In the genomic region with DNA sequence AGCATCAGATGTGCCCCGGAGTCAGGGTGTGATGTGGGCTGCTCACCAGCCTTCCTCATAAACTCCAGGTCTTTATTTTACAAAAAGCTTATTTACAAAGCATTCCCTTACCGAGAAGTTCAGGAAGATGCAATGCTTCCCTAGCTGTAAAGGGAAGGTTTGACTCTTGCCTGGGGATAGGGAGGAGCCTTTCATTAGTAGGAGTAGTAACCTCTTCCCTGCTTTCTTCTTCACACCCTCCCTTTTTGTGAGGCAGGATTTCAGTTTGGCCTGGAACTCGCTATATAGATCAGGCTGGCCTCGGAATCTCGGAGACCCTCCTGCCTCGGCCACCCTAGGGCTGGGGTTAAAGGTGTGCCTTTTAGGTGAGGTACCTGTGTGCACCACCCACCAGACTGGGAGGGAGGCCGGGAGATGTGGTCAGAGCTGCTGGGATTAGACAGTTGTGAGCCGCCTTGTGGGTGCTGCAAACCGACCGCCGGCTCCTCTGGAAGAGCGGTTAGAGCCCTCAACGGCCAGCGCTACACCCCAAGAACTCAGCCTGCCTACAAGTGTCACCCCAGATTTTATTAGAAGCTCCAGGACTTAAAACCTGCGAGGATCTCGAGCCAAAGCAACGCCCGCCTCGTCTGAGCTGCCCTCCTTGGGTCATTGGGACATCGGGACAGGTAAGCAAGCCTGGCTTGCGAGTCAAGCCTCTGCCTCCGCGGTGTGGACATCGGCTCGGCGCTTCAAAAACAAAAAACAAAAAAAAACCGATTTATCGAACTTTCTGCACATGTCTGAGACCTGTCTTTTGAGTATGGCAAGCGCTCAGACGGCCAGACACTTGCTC, we compare ENCODE assay signal across 8 mouse cellular contexts. TPM values are rescaled to one million over a fixed set of nuclear protein-coding genes. Genes with fewer than 3 reads are reported as not detected.
A peak's percentile ranks its signal among the peaks of the same experiment; 100 is the strongest.
DNase-seq lines count a peak whose midpoint lies in the region; ATAC-seq lines count a peak whose summit lies in the region.

A gene (plus strand): TSS at position 273 of the 835 bp plus-strand sequence.

- peak within 1 kb of the TSS; percentile 81 for H3K4me3 ChIP-seq in forebrain, embryonic 15.5 days
- H3K4me3 ChIP-seq in midbrain, embryonic 12.5 days, result peak within 1 kb of the TSS; percentile 97

- H3K9me3 ChIP-seq in forebrain, embryonic 15.5 days, result no peaks in the 10 kb centered on the region
- H3K9me3 ChIP-seq in midbrain, embryonic 12.5 days, result no peaks in the 10 kb centered on the region

- ATAC-seq in forebrain, embryonic 15.5 days (replicated peaks), result peak; percentile 6
- ATAC-seq in midbrain, embryonic 12.5 days (ENCODE audit: low FRiP score, low read depth), result peak; percentile 3; the same call in 1 of the 2 replicates

- peaks cover 32% of the 10 kb centered on the region for H3K4me1 ChIP-seq in forebrain, embryonic 15.5 days
- peaks cover 23% of the 10 kb centered on the region for H3K4me1 ChIP-seq in midbrain, embryonic 12.5 days

- peak within 1 kb of the TSS; percentile 88 for H3K4me2 ChIP-seq in forebrain, embryonic 15.5 days (replicated peaks)
- H3K4me2 ChIP-seq in midbrain, embryonic 12.5 days (replicated peaks), result peak within 1 kb of the TSS; percentile 74

- H3K9ac ChIP-seq in forebrain, embryonic 15.5 days (replicated peaks), result peak within 1 kb of the TSS; percentile 80
- peak within 1 kb of the TSS; percentile 99 for H3K9ac ChIP-seq in midbrain, embryonic 12.5 days (replicated peaks)

- WGBS in forebrain, embryonic 15.5 days, result 49% methylated on average over 30 of the region's 30 CpGs
- 47% methylated on average over 30 of the region's 30 CpGs for WGBS in midbrain, embryonic 12.5 days

- H3K27ac ChIP-seq in forebrain, embryonic 15.5 days (replicated peaks), result peak within 1 kb of the TSS; percentile 95
- H3K27ac ChIP-seq in midbrain, embryonic 12.5 days (replicated peaks), result peak within 1 kb of the TSS; percentile 97

- H3K36me3 ChIP-seq in forebrain, embryonic 15.5 days, result no peaks in the 10 kb centered on the region
- H3K36me3 ChIP-seq in midbrain, embryonic 12.5 days, result no peaks in the 10 kb centered on the region

- DNase-seq in right cerebral cortex, adult 18-20 months, result peak; percentile 15
- no peak for DNase-seq in right cerebral cortex, adult 2 months (ENCODE audit: low spot score in 2 of 2)
- peak in 1 of 2 experiments; percentile 5 for DNase-seq in adrenal gland, postnatal 36 days
- no peak for DNase-seq in heart, postnatal 4 days
- DNase-seq in left cerebral cortex, postnatal 10 days (ENCODE audit: extremely low spot score in 1 of 2, low spot score in 2 of 2), result peak in 1 of 2 experiments; percentile 35
- no peak for DNase-seq in B cell, adult 2 months

- H3K27me3 ChIP-seq in forebrain, embryonic 15.5 days, result no peaks in the 10 kb centered on the region
- peaks cover 6% of the 10 kb centered on the region; the same call in 1 of the 2 replicates for H3K27me3 ChIP-seq in midbrain, embryonic 12.5 days

- intact Hi-C loops in left cerebral cortex, postnatal 10 days (cut with DNase I), result no loop called here

RNA-seq across cellular contexts. Expression of the gene that starts here (rescaled TPM):
- 10 to 100 TPM; 50.8 to 54.2 TPM for total RNA-seq in adrenal gland, postnatal 36 days (2021)
- polyA plus RNA-seq in forebrain, embryonic 15.5 days (2015; fragmentation: Nextera tagmentation; extraction: Ambion mirVana), result 7.5 and 9.0 TPM in 2 replicates
- total RNA-seq in heart, postnatal 4 days (2021), result 10 to 100 TPM; 49.0 to 49.1 TPM
- 10 to 100 TPM; 42.8 to 45.6 TPM for total RNA-seq in left cerebral cortex, postnatal 10 days (2021)
- polyA plus RNA-seq in midbrain, embryonic 12.5 days (2016; fragmentation: Nextera tagmentation; extraction: Ambion mirVana), result 24.8 and 27.1 TPM in 2 replicates
